Mouse (Mus musculus): ENCODE data around the gene Gm21854. TPM values are rescaled to one million over a fixed set of nuclear protein-coding genes. Genes with fewer than 3 reads are reported as not detected.
"Not testable (repeated sequence)": the region's sequence is repeated elsewhere in the genome, so short reads cannot be mapped to it uniquely, and the experiment has no call there.

Gene Gm21854
- not detected for total RNA-seq (2021)

- DNase-seq; intact Hi-C loops (cut with DNase I): not testable (repeated sequence)
Observed at GRCm38 (mm10) chrY:5656686-5657085, at the start of gene Gm21854. Gene Gm21854, plus strand, starts transcription at chrY:5656986.

Other genes starting within 250 kb of the Gm21854 start
- not detected for gene Gm20914, start 69.0 kb downstream of the Gm21854 start, total RNA-seq (2021)
- gene Gm28171, start 136.4 kb downstream of the Gm21854 start, total RNA-seq (2021) = not detected